Comparison of ENCODE assay signal across 35 mouse cellular contexts in the genomic region with DNA sequence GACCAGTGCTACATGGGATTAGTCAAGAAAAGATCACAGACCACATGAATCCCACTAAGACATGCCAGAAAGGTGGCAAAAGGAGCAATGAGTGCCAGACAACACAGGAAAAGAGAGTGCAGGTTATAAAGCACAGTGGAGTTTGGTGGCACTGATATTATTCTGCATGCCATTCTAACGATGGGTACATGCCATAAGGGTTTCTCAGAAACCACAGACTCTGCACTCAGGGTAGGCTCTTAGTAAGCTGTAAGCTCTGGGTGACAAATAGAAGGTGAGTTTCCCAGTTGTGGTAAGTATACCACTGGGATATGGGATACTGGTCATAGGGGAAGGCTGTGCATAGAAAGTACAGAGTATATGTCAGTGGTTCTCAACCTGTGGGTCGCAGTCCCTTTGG.
"Had no signal": no experiment of that assay in that cellular context is flagged by ENCODE, and none has a peak within 500 bp of the region (broad histone marks: within the 10 kb centered on the region; RNA-seq: fewer than 3 reads in every experiment).

No protein-coding gene starts in this region.

- DNase-seq: heart, postnatal 10 days; heart, postnatal 14 days; heart, postnatal 36 days; heart, postnatal 4 days; kidney, adult 11 months; kidney, adult 18-20 months; kidney, adult 8-10 months; kidney, adult 9 months; kidney, postnatal 10 days; kidney, postnatal 14 days; kidney, postnatal 25 days; kidney, postnatal 36 days; kidney, postnatal 4 days; layer of hippocampus, adult 9-11 months; layer of hippocampus, postnatal 36 days had no signal

- H3K4me2 ChIP-seq: heart, embryonic 11.5 days; heart, embryonic 12.5 days; heart, embryonic 13.5 days; heart, embryonic 15.5 days; hindbrain, embryonic 12.5 days; hindbrain, embryonic 13.5 days; hindbrain, embryonic 14.5 days; hindbrain, embryonic 15.5 days; intestine, embryonic 15.5 days; kidney, embryonic 15.5 days had no signal

- ATAC-seq: hindbrain, embryonic 16.5 days; hindbrain, postnatal 0 days; inflammation-experienced regulatory T-cells, adult 6 months; intestine, embryonic 15.5 days; intestine, embryonic 16.5 days; intestine, postnatal 0 days had no signal

- H3K4me3 ChIP-seq: heart, embryonic 10.5 days; heart, embryonic 12.5 days; heart, embryonic 13.5 days; heart, embryonic 15.5 days; hindbrain, embryonic 10.5 days; hindbrain, embryonic 12.5 days; hindbrain, embryonic 13.5 days; hindbrain, embryonic 15.5 days; intestine, embryonic 15.5 days; kidney, embryonic 15.5 days; layer of hippocampus, adult 2 months; left cerebral cortex, adult 2 months had no signal

- H3K4me1 ChIP-seq: heart, embryonic 10.5 days; heart, embryonic 12.5 days; heart, embryonic 13.5 days; heart, embryonic 15.5 days; hindbrain, embryonic 10.5 days; hindbrain, embryonic 12.5 days; hindbrain, embryonic 13.5 days; hindbrain, embryonic 15.5 days; intestine, embryonic 15.5 days; kidney, embryonic 15.5 days had no signal

- H3K27me3 ChIP-seq: heart, embryonic 12.5 days; heart, embryonic 13.5 days; heart, embryonic 15.5 days; hindbrain, embryonic 12.5 days; hindbrain, embryonic 13.5 days; hindbrain, embryonic 15.5 days; intestine, embryonic 15.5 days; kidney, embryonic 15.5 days had no signal

- H3K36me3 ChIP-seq: heart, embryonic 10.5 days; heart, embryonic 12.5 days; heart, embryonic 13.5 days; heart, embryonic 15.5 days; hindbrain, embryonic 10.5 days; hindbrain, embryonic 12.5 days; hindbrain, embryonic 13.5 days; hindbrain, embryonic 15.5 days; intestine, embryonic 15.5 days; kidney, embryonic 15.5 days had no signal

- H3K9ac ChIP-seq: heart, embryonic 12.5 days; heart, embryonic 13.5 days; heart, embryonic 15.5 days; hindbrain, embryonic 12.5 days; hindbrain, embryonic 13.5 days; hindbrain, embryonic 14.5 days; hindbrain, embryonic 15.5 days; intestine, embryonic 15.5 days; kidney, embryonic 15.5 days had no signal

- H3K27ac ChIP-seq: heart, embryonic 10.5 days; heart, embryonic 13.5 days; heart, embryonic 15.5 days; hindbrain, embryonic 10.5 days; hindbrain, embryonic 12.5 days; hindbrain, embryonic 13.5 days; hindbrain, embryonic 14.5 days; hindbrain, embryonic 15.5 days; hindbrain, postnatal 0 days; intestine, embryonic 15.5 days; kidney, embryonic 15.5 days; kidney, postnatal 0 days; layer of hippocampus, adult 2 months; left cerebral cortex, adult 2 months had no signal

- H3K9me3 ChIP-seq: heart, embryonic 10.5 days; heart, embryonic 12.5 days; heart, embryonic 13.5 days; heart, embryonic 15.5 days; hindbrain, embryonic 10.5 days; hindbrain, embryonic 12.5 days; hindbrain, embryonic 13.5 days; hindbrain, embryonic 15.5 days; intestine, embryonic 15.5 days; kidney, embryonic 15.5 days had no signal
